Mouse (Mus musculus) lung, postnatal 0 days (tissue): ENCODE measurements at regions not wholly inside any gene's neighbourhood (a gene's known extent, or its start where the extent isn't known, plus 50 kb on each side); places are given as distances from the start of the nearest gene placed in this dataset.

Source experiments
- ATAC-seq: fragments of 200-750 bp; cut with Nextera tagmentation; 2 replicates; pipeline ENCODE4 v1.8.0; 2017; ENCODE audit warnings: moderate library complexity
- DNase-seq: peaks from one replicate; pipeline ENCODE4 v3.0.0-alpha.2; 2016; ENCODE audit warnings: low spot score
- H3K27ac ChIP-seq: fragments of 300-500 bp; sonication (generic); 2 replicates; pipeline ENCODE4 v1.5.1; 2014; ENCODE audit warnings: antibody characterized with exemption, mild to moderate bottlenecking, low read length, mixed read lengths
- H3K27me3 ChIP-seq: fragments of 300-500 bp; sonication (generic); replicated peaks from 2 replicates; pipeline ENCODE4 v1.6.1; 2014; ENCODE audit warnings: low read length, mixed read lengths; ENCODE audit not compliant: insufficient read depth
- H3K36me3 ChIP-seq: fragments of 300-500 bp; sonication (generic); 2 replicates; pipeline ENCODE4 v1.6.1; 2014; ENCODE audit warnings: low read length, mixed read lengths; ENCODE audit not compliant: insufficient read depth
- H3K4me1 ChIP-seq: fragments of 300-500 bp; sonication (generic); 2 replicates; pipeline ENCODE4 v1.6.1; 2014; ENCODE audit warnings: antibody characterized with exemption, low read depth, low read length, mixed read lengths; ENCODE audit not compliant: insufficient read depth
- H3K4me2 ChIP-seq: fragments of 300-500 bp; sonication (generic); replicated peaks from 2 replicates; pipeline ENCODE4 v1.6.1; 2014; ENCODE audit warnings: low read depth, mild to moderate bottlenecking, low read length, moderate library complexity, mixed read lengths
- H3K4me3 ChIP-seq: fragments of 300-500 bp; sonication (generic); 2 replicates; pipeline ENCODE4 v1.5.1; 2014; ENCODE audit warnings: low read depth, low read length
- H3K9ac ChIP-seq: fragments of 300-500 bp; sonication (generic); replicated peaks from 2 replicates; pipeline ENCODE4 v1.6.1; 2014; ENCODE audit warnings: low read depth, mild to moderate bottlenecking
- H3K9me3 ChIP-seq: fragments of 300-500 bp; sonication (generic); 2 replicates; pipeline ENCODE4 v1.6.1; 2016; ENCODE audit warnings: low read length, mixed read lengths
- CTCF ChIP-seq: IDR thresholded peaks from 2 replicates; pipeline ENCODE4 v1.5.1; 2016; ENCODE audit warnings: antibody characterized with exemption, mild to moderate bottlenecking
- EP300 ChIP-seq: IDR thresholded peaks from 2 replicates; pipeline ENCODE4 v1.6.1; 2016; ENCODE audit warnings: antibody characterized with exemption, mild to moderate bottlenecking, control low read depth
- WGBS: fragments of 180-500 bp; shearing (Covaris S2); extraction: QIAGEN DNeasy Blood & Tissue Kit; methylation state at CpG from one replicate; pipeline ENCODE4 v1.1.7; 2014; 5-methylcytosine and 5-hydroxymethylcytosine counted together

GRCm38 (mm10) chr13:118478487-118478886, 91.4 kb upstream of the Mrps30 start:
- no peak for TF ChIP-seq EP300
- no peak for TF ChIP-seq CTCF
- H3K36me3 ChIP-seq = no peaks in the 10 kb centered on the region
- no peak overlapping the region for H3K4me3 ChIP-seq
- no peak overlapping the region for H3K27ac ChIP-seq
- DNase-seq = no peak
- no peaks in the 10 kb centered on the region for H3K27me3 ChIP-seq
- no peak for ATAC-seq
- H3K9ac ChIP-seq = no peak overlapping the region
- no peaks in the 10 kb centered on the region for H3K4me1 ChIP-seq
- 67% methylated on average over 1 of the region's 1 CpGs for WGBS
- no peaks in the 10 kb centered on the region for H3K9me3 ChIP-seq
- no peak overlapping the region for H3K4me2 ChIP-seq

- H3K4me3 ChIP-seq = no peak overlapping the region
- no peaks in the 10 kb centered on the region for H3K27me3 ChIP-seq
- DNase-seq = no peak
- WGBS = 30% methylated on average over 7 of the region's 7 CpGs
- H3K4me2 ChIP-seq = no peak overlapping the region
- ATAC-seq = no peak
- no peak overlapping the region for H3K27ac ChIP-seq
- H3K4me1 ChIP-seq = no peaks in the 10 kb centered on the region
- TF ChIP-seq EP300 (no peak), CTCF (no peak)
- H3K36me3 ChIP-seq = no peaks in the 10 kb centered on the region
- H3K9me3 ChIP-seq = no peaks in the 10 kb centered on the region
- no peak overlapping the region for H3K9ac ChIP-seq
Measured at GRCm38 (mm10) chr13:118472578-118472977, 85.5 kb upstream of the Mrps30 start.

GRCm38 (mm10) chr13:118459672-118460384, 72.8 kb upstream of the Mrps30 start:
- TF ChIP-seq CTCF (no peak), EP300 (no peak)
- 70% methylated on average over 9 of the region's 9 CpGs for WGBS
- H3K4me2 ChIP-seq = no peak overlapping the region
- no peak for DNase-seq
- H3K27ac ChIP-seq = no peak overlapping the region
- H3K4me1 ChIP-seq = no peaks in the 10 kb centered on the region
- H3K9me3 ChIP-seq = no peaks in the 10 kb centered on the region
- no peak overlapping the region for H3K4me3 ChIP-seq
- H3K9ac ChIP-seq = no peak overlapping the region
- no peak for ATAC-seq
- H3K27me3 ChIP-seq = no peaks in the 10 kb centered on the region
- no peaks in the 10 kb centered on the region for H3K36me3 ChIP-seq

- no peak for DNase-seq
- Histone ChIP-seq H3K4me2 (no peak overlapping the region), H3K9me3 (no peaks in the 10 kb centered on the region), H3K4me3 (no peak overlapping the region), H3K36me3 (no peaks in the 10 kb centered on the region), H3K27ac (no peak overlapping the region), H3K9ac (no peak overlapping the region), H3K4me1 (no peaks in the 10 kb centered on the region), H3K27me3 (no peaks in the 10 kb centered on the region)
- TF ChIP-seq CTCF (no peak), EP300 (no peak)
- no peak for ATAC-seq
- 54% methylated on average over 6 of the region's 6 CpGs for WGBS
Measured at GRCm38 (mm10) chr13:118448977-118449705, 62.1 kb upstream of the Mrps30 start.

GRCm38 (mm10) chr13:118441322-118442064, 54.4 kb upstream of the Mrps30 start:
- Histone ChIP-seq H3K9me3 (no peaks in the 10 kb centered on the region), H3K27ac (no peak overlapping the region), H3K27me3 (no peaks in the 10 kb centered on the region), H3K9ac (no peak overlapping the region), H3K4me3 (no peak overlapping the region), H3K4me1 (no peaks in the 10 kb centered on the region), H3K36me3 (no peaks in the 10 kb centered on the region), H3K4me2 (no peak overlapping the region)
- DNase-seq (no peak), ATAC-seq (no peak)
- WGBS = 75% methylated on average over 5 of the region's 5 CpGs
- no peak for TF ChIP-seq EP300
- TF ChIP-seq CTCF = no peak
